Mouse (Mus musculus): ENCODE data around the gene 6330409D20Rik.
A peak's percentile ranks its signal among the peaks of the same experiment; 100 is the strongest.

6330409D20Rik gene

DNA sequence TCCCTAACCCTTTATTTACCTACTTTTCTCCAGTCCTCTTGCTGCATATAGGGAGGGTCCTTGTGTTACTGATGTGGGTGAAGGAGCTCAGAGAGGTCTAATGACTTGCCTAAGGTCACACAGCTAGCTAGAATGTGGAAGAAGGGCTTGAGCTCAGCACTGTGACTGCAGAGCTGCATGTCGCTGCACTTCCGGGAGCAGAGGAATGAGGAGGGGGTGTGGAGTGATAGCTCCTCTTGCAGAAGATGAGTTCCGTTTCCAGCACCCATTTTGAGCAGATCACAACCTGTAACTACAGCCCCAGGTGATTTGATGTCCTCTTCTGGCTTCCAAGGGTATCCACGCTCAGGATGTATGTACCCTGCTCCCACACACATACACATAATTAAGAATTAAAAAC is 16.7 kb downstream of the 6330409D20Rik start:
- no peak for DNase-seq (ENCODE audit: low spot score in 2 of 2)

GRCm38 (mm10) chr2:32722581-32722980 is 18.2 kb downstream of the 6330409D20Rik start:
- no peak for DNase-seq (ENCODE audit: low spot score in 2 of 2)

GRCm38 (mm10) chr2:32722046-32722445 is 18.8 kb downstream of the 6330409D20Rik start:
- no peak for DNase-seq (ENCODE audit: low spot score in 2 of 2)

DNA sequence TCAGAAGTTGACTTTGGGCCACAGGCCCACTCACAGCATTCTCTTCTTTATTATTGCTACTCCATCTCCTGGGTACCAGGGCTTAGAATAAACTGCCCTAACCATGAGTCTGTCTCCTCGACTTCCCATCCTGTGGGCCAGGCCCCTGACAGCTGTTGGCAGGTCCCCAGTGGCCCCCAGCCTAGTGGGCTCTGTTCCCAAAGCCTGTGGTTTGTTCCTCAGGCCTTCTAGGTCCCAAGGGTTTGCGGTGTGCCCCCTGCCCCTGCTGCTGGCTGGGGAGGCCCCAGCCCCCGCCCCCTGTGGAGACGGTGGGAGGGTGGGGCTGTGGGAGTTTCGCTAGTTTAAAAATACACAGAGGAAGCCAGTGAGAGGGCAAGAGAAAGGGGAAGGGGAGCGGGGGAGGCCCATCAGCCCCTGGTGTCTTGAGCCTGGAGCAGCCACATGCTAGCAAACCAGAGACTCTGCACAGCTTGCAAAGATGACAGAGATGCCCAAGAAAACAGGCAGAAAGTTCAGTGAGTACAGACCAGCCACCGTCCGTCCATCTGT is 20.1 kb downstream of the 6330409D20Rik start, which contains the start of gene Sh2d3c:
TSS of gene Sh2d3c (plus strand) at position 375 of the 549 bp plus-strand sequence.
- peak; percentile 27 to 45 for DNase-seq (ENCODE audit: low spot score in 2 of 2)

GRCm38 (mm10) chr2:32720053-32720452 is 20.8 kb downstream of the 6330409D20Rik start:
- DNase-seq (ENCODE audit: low spot score in 2 of 2): no peak

- DNase-seq (ENCODE audit: low spot score in 2 of 2): no peak
Measured at GRCm38 (mm10) chr2:32718761-32719160, 22.1 kb downstream of the 6330409D20Rik start.

GRCm38 (mm10) chr2:32714987-32715425 is 25.8 kb downstream of the 6330409D20Rik start:
- DNase-seq (ENCODE audit: low spot score in 2 of 2): no peak

DNA sequence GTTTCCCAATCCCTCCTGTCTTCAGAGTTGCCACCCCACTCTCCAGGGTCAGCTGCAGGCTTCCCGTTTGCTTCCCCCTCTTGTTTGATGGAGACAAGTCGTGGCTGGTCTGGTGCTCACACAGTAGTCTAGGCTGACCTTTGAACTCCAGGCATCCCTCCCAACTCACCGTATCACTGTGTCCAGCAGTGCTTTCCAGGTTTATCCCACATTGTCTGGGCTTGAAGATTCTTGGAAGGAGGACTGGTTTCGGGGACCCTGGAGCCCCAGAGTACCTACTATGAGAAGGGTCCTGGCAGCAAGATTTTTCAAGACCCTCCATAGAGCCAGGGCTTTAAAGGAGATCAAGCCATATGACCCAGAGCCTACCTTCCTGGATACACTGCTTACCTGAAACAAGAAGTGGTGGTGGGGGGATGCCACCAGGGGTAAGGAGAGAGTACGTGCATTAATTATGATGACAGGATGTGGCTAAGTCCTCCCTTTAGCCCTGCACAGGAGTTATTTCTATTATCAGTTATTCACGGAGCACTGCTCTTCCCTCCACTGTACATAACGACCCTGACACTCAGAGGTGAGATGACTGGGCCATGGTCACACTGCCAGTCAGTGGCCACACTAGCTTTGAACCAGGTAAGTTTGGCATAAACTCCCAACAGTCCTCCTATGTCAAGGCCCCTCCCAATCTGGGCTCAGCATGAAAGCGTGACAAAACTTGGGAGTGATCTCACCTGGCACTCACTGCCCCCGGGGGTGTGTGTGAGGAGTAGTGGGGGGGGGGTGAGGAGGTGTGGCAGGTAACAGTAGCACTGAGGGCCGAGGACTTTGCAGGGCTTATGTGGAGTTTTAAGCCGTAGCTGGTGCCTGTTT is 26.5 kb downstream of the 6330409D20Rik start:
- no peak for DNase-seq (ENCODE audit: low spot score in 2 of 2)

- peak; percentile 84 to 93 for DNase-seq (ENCODE audit: low spot score in 2 of 2)
Measured at GRCm38 (mm10) chr2:32712934-32713817, 27.6 kb downstream of the 6330409D20Rik start, which contains the start of gene Cdk9. Gene Cdk9 (minus strand): TSS chr2:32713076.

GRCm38 (mm10) chr2:32712586-32712933 is 28.3 kb downstream of the 6330409D20Rik start:
- peak; percentile 89 to 96 for DNase-seq (ENCODE audit: low spot score in 2 of 2)

DNA sequence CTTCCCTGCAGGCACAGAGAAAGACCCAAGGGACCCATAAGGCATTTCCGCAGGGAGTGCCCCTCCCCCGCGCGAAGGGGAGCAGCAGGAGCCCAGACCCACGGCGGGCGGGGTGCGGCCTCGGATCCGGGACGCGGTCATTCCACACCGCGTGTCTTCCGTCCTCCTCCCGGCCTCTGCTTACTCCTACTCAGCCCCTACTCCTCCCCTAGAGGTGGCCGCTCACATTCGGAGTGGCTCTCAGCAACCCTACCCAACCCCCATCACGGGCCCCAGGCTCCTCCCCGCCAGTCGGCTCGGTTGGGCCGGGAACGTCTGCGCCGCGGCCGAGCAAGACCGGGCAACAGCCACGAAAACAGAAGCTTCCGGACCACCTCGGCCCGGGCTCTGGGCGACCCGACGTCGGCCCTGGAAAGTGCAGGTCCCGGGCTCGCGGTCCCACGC is 28.7 kb downstream of the 6330409D20Rik start:
- DNase-seq (ENCODE audit: low spot score in 2 of 2): peak; percentile 39 to 65

GRCm38 (mm10) chr2:32711301-32712056 is 29.3 kb downstream of the 6330409D20Rik start:
- no peak for DNase-seq (ENCODE audit: low spot score in 2 of 2)

DNA sequence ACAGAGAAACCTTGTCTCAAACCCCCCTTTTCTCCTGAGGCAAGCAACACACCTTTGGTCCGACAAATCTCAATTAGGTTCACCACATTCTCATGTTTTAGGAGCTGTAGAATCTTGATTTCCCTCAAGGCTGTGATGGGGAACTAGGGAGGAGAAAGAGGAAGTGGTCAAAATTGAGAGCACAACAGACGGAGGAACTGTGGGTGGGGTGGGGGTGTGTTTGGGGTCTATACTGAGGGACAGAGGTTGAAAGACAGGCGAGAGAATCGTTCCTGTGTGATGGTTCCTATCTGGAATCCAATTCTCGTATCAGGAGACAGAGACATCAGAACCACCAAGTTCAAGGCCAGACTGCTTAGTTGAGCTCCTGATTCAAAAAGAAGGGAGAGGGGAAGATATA is 30.4 kb downstream of the 6330409D20Rik start:
- no peak for DNase-seq (ENCODE audit: low spot score in 2 of 2)

GRCm38 (mm10) chr2:32709521-32710137 is 31.2 kb downstream of the 6330409D20Rik start:
- DNase-seq (ENCODE audit: low spot score in 2 of 2): no peak

DNA sequence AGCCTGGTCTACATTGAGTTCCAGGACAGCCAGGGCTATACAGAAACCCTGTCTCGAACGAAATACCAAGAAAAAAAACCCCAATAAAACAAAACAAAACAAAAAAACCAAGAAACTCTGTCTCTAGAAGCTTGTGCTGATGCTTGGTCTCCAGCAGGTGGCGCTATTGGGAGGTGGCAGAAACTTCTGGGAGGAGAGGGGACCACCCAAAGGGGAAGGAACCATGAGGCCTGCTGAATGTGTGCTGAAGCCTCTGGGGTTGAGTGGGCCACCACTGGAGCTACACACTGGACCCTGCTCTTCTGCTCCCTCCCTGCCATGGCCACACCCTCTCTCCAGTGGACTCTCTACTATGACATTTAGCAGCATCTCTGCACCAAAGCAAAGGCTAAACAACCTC is 32.2 kb downstream of the 6330409D20Rik start:
- DNase-seq (ENCODE audit: low spot score in 2 of 2): peak; percentile 49 to 71

DNA sequence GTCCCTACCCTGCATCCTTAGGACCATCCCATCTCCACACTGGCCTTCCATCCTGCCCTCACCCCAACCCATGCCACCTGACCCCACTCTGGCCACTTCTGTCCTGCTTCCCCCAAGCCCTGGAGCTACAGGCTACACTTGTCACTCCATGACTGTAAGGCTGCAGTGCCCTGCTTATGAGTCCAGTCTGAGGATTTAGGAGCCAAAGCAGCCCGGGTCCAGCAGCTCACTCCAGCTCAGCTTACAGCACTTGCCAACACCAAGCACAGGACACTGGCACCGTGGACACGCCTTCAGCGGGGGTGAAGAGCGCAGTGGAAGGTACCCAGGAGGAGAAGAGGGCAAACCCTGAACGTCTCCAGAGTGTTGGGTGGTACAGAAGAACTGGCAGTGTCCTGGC is 33.8 kb downstream of the 6330409D20Rik start:
- no peak for DNase-seq (ENCODE audit: low spot score in 2 of 2)

DNA sequence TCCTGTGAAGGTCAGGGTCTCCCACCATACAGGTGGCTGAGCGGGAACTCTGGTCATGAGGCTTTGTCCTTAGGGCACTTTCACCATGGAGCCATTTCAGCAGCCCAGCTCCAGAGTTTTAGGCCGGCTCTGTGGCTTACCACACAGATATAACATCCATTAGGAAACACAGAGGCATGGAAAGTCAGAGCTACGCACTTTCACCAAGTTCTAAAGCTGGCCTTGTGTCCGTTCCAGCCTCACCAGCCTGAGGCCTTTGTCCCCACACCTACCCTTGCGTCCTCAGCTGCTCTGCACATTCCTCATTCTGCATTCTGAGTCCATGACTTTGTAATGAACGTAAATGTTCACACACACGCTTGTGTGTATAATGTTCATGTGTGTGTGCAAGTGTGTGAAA is 35.8 kb downstream of the 6330409D20Rik start:
- no peak for DNase-seq (ENCODE audit: low spot score in 2 of 2)

- DNase-seq (ENCODE audit: low spot score in 2 of 2): no peak
Measured at GRCm38 (mm10) chr2:32704021-32704421, 36.8 kb downstream of the 6330409D20Rik start, which contains the start of gene Fpgs. Gene Fpgs (minus strand): TSS chr2:32704145.

- DNase-seq (ENCODE audit: low spot score in 2 of 2): no peak
Measured at GRCm38 (mm10) chr2:32703046-32703445, 37.8 kb downstream of the 6330409D20Rik start.

DNA sequence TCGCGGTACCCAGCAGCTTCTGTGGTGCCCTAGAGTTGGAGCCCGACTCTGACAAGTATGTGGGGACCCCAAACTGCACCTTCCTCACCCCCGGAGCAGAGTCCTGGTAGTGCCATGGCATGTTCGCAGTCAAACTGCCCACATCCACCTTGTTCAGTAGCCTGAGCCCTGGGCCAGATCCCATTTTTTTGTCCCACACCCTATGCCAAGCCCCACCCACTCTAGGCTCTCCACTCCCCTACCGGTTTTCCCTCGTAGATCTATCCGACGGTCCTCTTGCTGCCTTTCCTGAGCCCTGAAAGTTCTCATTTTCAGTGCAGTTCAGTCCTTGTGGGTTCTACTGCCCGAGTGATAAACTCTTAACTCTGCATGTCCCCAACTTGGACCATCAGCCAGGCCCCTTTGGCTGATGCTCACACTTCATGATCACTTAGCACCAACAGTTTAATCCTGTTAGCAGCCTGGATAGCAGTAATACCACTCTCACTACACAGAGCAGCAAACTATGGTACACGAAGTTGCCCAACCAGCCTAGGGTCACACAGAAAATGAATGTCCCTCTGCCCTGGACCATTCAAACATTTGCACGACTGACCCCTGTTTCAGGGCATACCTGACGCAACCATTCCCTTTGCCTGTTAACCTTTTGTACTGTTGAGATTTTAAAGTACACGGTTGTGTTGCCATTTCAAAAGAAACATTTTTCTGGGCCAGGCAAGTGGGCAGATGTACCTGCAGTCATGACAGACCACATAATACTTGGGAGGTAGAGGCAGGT is 39.7 kb downstream of the 6330409D20Rik start:
- DNase-seq (ENCODE audit: low spot score in 2 of 2): no peak

Data from spleen, postnatal 14 days (tissue).